Mouse (Mus musculus) forebrain, embryonic 10.5 days (tissue): ENCODE measurements at regions not wholly inside any gene's neighbourhood (a gene's known extent, or its start where the extent isn't known, plus 50 kb on each side); places are given as distances from the start of the nearest gene placed in this dataset.

Experiments
- DNase-seq: peaks from one replicate; pipeline ENCODE4 v3.0.0-alpha.2; 2017; ENCODE audit warnings: low spot score; ENCODE audit errors: extremely low spot score
- H3K27ac ChIP-seq: fragments of 300-500 bp; sonication (generic); 2 replicates; pipeline ENCODE4 v1.5.1; 2016; ENCODE audit warnings: mild to moderate bottlenecking
- H3K27me3 ChIP-seq: fragments of 300-500 bp; sonication (generic); 2 replicates; pipeline ENCODE4 v1.6.1; 2016; ENCODE audit warnings: mild to moderate bottlenecking; ENCODE audit not compliant: poor library complexity, severe bottlenecking
- H3K36me3 ChIP-seq: fragments of 300-500 bp; sonication (generic); replicated peaks from 2 replicates; pipeline ENCODE4 v1.6.1; 2016; ENCODE audit warnings: mild to moderate bottlenecking, moderate library complexity
- H3K4me1 ChIP-seq: fragments of 300-500 bp; sonication (generic); 2 replicates; pipeline ENCODE4 v1.6.1; 2016
- H3K4me3 ChIP-seq: fragments of 300-500 bp; sonication (generic); 2 replicates; pipeline ENCODE4 v1.5.1; 2016; ENCODE audit warnings: mild to moderate bottlenecking, moderate library complexity
- H3K9me3 ChIP-seq: fragments of 300-500 bp; sonication (generic); 2 replicates; pipeline ENCODE4 v1.6.1; 2016; ENCODE audit warnings: mild to moderate bottlenecking, moderate library complexity
- WGBS: fragments of 180-500 bp; shearing (Covaris S2); methylation state at CpG from one replicate; pipeline ENCODE4 v1.1.7; 2016; 5-methylcytosine and 5-hydroxymethylcytosine counted together

DNA sequence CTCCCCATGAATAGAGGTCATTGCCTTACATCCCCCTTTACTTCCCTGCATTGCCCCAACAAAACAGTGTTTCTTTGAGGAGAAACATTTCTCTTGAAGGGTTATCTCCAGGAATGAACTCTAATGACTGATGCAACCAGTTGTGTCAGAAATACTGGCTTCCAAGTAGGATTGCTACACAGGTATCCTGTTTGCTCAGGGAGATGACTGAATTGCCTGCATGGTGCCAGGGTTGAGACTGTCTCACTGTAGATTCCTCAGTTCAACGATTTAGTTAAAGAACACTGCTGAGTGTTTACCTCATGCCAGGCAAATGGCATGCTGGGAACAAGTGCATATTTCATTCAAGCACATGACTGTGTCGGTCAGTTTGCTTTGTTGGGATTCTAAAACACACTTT is 123.8 kb upstream of the Esrrg start:
- no peaks in the 10 kb centered on the region for H3K27me3 ChIP-seq
- no peak for DNase-seq
- WGBS: 85% methylated on average over 2 of the region's 2 CpGs
- H3K9me3 ChIP-seq: no peaks in the 10 kb centered on the region
- no peaks in the 10 kb centered on the region for H3K36me3 ChIP-seq
- H3K4me3 ChIP-seq: no peak overlapping the region
- no peak overlapping the region for H3K27ac ChIP-seq
- H3K4me1 ChIP-seq: no peaks in the 10 kb centered on the region

DNA sequence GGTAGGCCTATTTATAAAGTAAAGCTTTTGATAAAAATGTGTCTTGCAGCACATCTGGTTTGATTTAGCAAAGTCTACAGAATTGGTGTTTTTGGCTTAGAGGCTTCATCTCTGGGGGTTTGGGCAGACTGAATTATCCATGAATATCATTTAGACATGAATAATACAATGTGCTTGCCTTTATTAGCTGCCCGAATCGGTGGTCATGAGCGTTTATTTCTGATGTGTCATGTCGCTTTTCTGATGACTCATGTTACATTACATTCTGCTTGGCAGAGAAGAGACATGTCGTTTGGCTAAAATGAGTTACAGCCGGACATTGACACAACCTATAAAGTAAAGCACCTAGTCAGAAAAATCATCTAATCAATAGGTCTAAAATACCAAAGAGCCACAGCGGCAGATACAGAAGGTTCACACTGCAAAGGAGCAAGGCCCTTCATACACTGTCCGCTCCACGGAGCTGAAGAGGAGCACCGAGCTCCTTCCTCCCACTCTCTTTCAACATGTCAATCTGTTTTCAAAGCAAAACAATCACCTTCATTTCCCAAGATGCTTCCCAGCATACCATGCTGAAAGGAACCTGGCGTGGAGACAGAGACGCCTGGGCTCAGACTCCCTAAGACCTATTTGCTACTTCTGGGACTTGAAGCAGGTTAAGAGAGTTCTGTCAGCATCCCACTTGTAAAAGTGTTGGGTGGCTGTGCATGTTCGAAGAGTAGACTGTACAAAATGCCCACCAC is 120.5 kb upstream of the Esrrg start:
- no peaks in the 10 kb centered on the region for H3K4me1 ChIP-seq
- DNase-seq: no peak
- H3K27me3 ChIP-seq: no peaks in the 10 kb centered on the region
- no peak overlapping the region for H3K27ac ChIP-seq
- no peak overlapping the region for H3K4me3 ChIP-seq
- 91% methylated on average over 13 of the region's 13 CpGs for WGBS
- no peaks in the 10 kb centered on the region for H3K9me3 ChIP-seq
- no peaks in the 10 kb centered on the region for H3K36me3 ChIP-seq

DNA sequence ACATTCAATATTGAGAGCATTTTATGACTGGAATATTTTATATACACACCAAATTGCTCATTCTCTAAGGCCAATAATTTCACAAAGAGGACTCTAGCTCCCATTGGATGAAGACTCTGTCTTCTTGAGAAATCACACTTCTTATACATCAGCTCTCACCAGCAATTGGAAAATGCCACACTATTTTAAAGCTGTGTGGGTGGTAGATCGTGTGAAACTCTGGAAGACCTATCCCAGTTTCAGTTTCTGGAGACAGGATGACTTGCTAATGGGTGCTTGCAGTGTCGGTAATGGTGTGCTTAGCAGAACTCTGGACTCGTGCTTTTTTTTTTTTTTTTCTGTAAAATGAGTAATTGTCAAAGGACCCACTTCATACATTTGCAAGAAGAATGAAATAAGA is 119.1 kb upstream of the Esrrg start:
- no peaks in the 10 kb centered on the region for H3K9me3 ChIP-seq
- WGBS: 85% methylated on average over 3 of the region's 3 CpGs
- H3K4me3 ChIP-seq: no peak overlapping the region

DNA sequence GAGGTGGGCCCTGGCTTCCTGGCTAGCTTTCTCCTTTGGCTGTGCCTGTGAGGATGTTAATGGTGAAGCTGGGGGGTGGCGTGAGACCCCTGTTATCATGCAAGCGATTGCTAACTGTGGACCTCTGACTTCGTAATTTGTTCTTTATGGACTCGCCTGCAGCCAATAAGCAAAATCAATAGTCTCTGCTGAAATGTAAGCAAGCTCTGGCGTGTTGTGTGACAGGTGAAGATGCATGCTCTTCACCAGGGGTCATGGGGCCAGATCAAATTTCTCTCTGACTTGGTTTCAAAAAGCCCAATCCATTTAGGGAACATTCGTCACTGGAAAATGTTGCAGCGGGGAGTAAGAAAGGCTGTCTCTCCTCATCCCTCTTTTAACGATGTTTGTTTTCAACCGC is 103.2 kb upstream of the Esrrg start:
- WGBS: 72% methylated on average over 9 of the region's 9 CpGs
- no peak for DNase-seq
- Histone ChIP-seq H3K4me1 (0 out of 2 replicates have a peak, but pooled peaks cover 5% of the 10 kb centered on the region), H3K9me3 (no peaks in the 10 kb centered on the region), H3K36me3 (no peaks in the 10 kb centered on the region), H3K27me3 (no peaks in the 10 kb centered on the region), H3K27ac (no peak overlapping the region), H3K4me3 (no peak overlapping the region)

More for the DNA sequence above, 119.1 kb upstream of the Esrrg start:
- no peaks in the 10 kb centered on the region for H3K4me1 ChIP-seq
- H3K27ac ChIP-seq: no peak overlapping the region
- no peaks in the 10 kb centered on the region for H3K27me3 ChIP-seq
- no peaks in the 10 kb centered on the region for H3K36me3 ChIP-seq
- DNase-seq: no peak

DNA sequence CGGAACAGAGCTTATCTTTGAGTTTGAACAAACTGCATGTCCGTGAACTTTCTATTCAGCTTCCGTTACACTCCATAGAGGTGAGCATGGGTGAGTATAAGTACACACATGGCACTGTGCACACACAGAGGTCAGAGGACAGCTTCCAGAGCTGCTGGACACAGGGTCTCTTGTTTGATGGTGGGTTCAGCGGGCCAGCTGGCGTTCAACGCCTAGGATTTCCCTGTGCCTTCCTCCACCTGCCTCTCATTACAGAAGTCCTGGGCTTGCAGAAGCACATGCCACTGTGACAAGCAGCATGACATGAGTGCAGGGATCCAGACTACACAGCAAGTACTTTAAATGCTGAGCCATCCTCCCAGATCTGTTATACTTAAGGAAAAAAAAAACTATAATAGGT is 101.4 kb upstream of the Esrrg start:
- no peak overlapping the region for H3K4me3 ChIP-seq
- 0 out of 2 replicates have a peak, but pooled peaks cover 5% of the 10 kb centered on the region for H3K4me1 ChIP-seq
- H3K27me3 ChIP-seq: no peaks in the 10 kb centered on the region
- H3K9me3 ChIP-seq: no peaks in the 10 kb centered on the region
- H3K36me3 ChIP-seq: no peaks in the 10 kb centered on the region
- WGBS: 73% methylated on average over 6 of the region's 6 CpGs
- no peak for DNase-seq
- H3K27ac ChIP-seq: no peak overlapping the region

DNA sequence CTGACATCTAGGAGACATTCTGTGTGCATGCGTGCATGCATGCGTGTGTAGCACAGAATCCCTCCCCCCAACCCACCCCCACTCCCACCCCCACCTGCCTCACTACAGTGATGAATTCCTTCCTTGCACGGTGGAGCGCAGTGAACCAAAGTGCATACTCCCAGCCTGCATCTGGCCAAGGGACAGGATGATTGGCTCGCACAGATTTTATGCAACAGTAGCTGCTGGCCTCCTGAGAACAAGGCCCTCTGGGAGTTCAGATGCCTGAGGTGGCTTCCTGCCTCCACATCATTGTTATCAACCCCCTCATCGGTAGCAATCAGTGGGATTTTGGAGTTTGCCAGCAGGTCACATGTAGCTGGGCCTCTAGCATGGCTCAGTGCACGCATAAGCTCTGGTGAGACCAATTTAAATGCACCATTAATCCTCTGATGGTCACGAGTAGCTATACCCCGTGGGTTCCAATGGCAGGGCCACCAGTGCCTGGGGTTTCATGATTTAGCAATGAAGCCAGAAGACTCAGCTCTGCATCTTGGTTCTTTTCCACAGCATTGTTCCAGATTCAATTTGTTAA is 77.2 kb upstream of the Esrrg start:
- H3K4me3 ChIP-seq: no peak overlapping the region
- 78% methylated on average over 9 of the region's 9 CpGs for WGBS
- DNase-seq: no peak
- H3K36me3 ChIP-seq: no peaks in the 10 kb centered on the region
- peaks cover 8% of the 10 kb centered on the region for H3K4me1 ChIP-seq
- no peak overlapping the region for H3K27ac ChIP-seq
- H3K27me3 ChIP-seq: no peaks in the 10 kb centered on the region
- H3K9me3 ChIP-seq: no peaks in the 10 kb centered on the region

DNA sequence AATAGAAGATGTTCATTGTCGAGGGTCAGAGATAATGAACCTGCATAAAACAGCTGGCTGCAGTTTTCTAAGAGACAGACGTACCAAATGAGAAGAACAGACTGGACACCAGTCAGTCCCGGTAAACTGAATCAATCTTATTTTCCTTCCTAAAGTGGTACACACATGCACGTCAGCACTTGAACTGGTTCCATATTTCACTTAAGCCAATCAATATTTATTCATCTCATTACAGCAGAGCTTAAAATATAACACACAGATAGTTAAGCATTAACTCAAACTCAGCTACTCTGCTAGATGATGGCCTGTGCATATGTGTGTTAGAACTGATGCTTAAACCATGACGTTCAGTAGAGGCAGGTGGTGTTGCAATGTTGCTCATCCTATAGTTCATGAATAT is 72.3 kb upstream of the Esrrg start:
- H3K36me3 ChIP-seq: no peaks in the 10 kb centered on the region
- no peaks in the 10 kb centered on the region for H3K9me3 ChIP-seq
- no peak overlapping the region for H3K4me3 ChIP-seq
- H3K27ac ChIP-seq: no peak overlapping the region
- H3K27me3 ChIP-seq: no peaks in the 10 kb centered on the region
- H3K4me1 ChIP-seq: peaks cover 6% of the 10 kb centered on the region
- DNase-seq: no peak
- WGBS: 89% methylated on average over 5 of the region's 5 CpGs

DNA sequence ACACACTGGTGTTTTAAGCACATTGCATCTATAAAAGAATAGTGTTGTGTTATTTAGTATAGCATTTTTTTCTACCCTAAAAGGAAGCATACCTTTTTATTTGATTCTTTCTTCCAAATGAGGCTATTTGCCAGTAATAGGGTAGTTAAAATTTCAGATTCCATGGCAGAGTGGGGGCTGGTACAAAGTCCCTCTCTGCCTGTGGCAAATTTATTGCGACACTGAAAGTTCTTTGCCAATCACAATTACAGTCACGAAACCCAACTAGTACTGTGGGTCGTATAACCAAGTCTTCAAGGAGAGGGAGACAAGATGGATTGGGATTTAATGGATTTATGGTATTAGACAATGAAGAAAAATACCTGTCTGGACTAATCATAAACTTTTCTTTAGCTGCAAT is 51.9 kb upstream of the Esrrg start:
- Histone ChIP-seq H3K4me1 (no peaks in the 10 kb centered on the region), H3K9me3 (no peaks in the 10 kb centered on the region), H3K36me3 (no peaks in the 10 kb centered on the region), H3K4me3 (no peak overlapping the region), H3K27ac (no peak overlapping the region), H3K27me3 (no peaks in the 10 kb centered on the region)
- 96% methylated on average over 3 of the region's 3 CpGs for WGBS
- no peak for DNase-seq
